Mouse (Mus musculus) intestine, embryonic 16.5 days (tissue): ENCODE measurements around the gene Gm9603. TPM values are rescaled to one million over a fixed set of nuclear protein-coding genes. Genes with fewer than 3 reads are reported as not detected.
"Not testable (repeated sequence)": the region's sequence is repeated elsewhere in the genome, so short reads cannot be mapped to it uniquely, and the experiment has no call there.

ENCODE experiments used
- ATAC-seq: fragments of 200-750 bp; cut with Nextera tagmentation; 2 replicates; pipeline ENCODE4 v1.8.0; 2017; ENCODE audit warnings: moderate TSS enrichment, moderate library complexity
- H3K27ac ChIP-seq: fragments of 300-500 bp; sonication (generic); 2 replicates; pipeline ENCODE4 v1.5.1; 2014; ENCODE audit warnings: mild to moderate bottlenecking, low read length
- H3K27me3 ChIP-seq: fragments of 300-500 bp; sonication (generic); replicated peaks from 2 replicates; pipeline ENCODE4 v1.6.1; 2014; ENCODE audit warnings: low read length, control low read depth, mixed read lengths; ENCODE audit not compliant: control insufficient read depth, insufficient read depth
- H3K36me3 ChIP-seq: fragments of 300-500 bp; sonication (generic); 2 replicates; pipeline ENCODE4 v1.6.1; 2014; ENCODE audit warnings: low read length, control low read depth; ENCODE audit not compliant: control insufficient read depth, insufficient read depth
- H3K4me1 ChIP-seq: fragments of 300-500 bp; sonication (generic); 2 replicates; pipeline ENCODE4 v1.6.1; 2014; ENCODE audit warnings: low read length, control low read depth, mixed read lengths; ENCODE audit not compliant: control insufficient read depth, insufficient read depth
- H3K4me2 ChIP-seq: fragments of 300-500 bp; sonication (generic); 2 replicates; pipeline ENCODE4 v1.6.1; 2014; ENCODE audit warnings: low read depth, low read length, control low read depth
- H3K4me3 ChIP-seq: fragments of 300-500 bp; sonication (generic); 2 replicates; pipeline ENCODE4 v1.5.1; 2014; ENCODE audit warnings: mild to moderate bottlenecking, low read length
- H3K9ac ChIP-seq: fragments of 300-500 bp; sonication (generic); 2 replicates; pipeline ENCODE4 v1.6.1; 2014; ENCODE audit warnings: low read depth, low read length
- H3K9me3 ChIP-seq: fragments of 300-500 bp; sonication (generic); 2 replicates; pipeline ENCODE4 v1.6.1; 2016; ENCODE audit warnings: low read length, control low read depth; ENCODE audit not compliant: control insufficient read depth
- WGBS: fragments of 180-500 bp; shearing (Covaris S2); extraction: QIAGEN DNeasy Blood & Tissue Kit; methylation state at CpG from one replicate; pipeline ENCODE4 v1.1.7; 2014; 5-methylcytosine and 5-hydroxymethylcytosine counted together
- polyA plus RNA-seq: library from polyadenylated mRNA; unstranded; fragments of >200 nt; fragmentation: Nextera tagmentation; extraction: Ambion mirVana; gene quantifications from 2 replicates; pipeline ENCODE4 v1.2.1, GENCODE M21; 2015

The Gm9603 gene
- polyA plus RNA-seq: not detected in 2 replicates

DNA sequence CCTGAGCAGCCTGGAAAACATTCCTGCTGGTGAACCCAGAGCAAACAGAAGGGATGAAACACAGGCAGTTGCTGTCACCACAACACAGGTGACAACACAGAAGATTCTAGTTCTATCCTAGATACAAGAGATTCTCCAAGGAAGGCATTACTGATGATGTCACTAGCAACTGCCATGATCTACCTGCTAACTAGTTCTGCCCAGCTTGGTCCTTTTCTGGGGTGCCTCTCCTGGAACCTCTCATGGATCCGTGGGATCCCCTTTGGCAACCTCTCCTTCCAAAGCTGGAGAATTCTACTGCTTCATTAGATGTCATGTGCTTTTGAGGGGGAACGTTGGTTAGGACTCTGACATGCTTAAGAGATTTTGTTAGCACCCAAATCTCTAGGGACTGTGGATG lies at the start of gene Gm9603:
Gene Gm9603, minus strand, starts transcription at position 101 of the 400 bp plus-strand sequence.
- H3K4me2 ChIP-seq, H3K9me3 ChIP-seq, ATAC-seq, H3K4me3 ChIP-seq, H3K27me3 ChIP-seq, H3K9ac ChIP-seq, H3K27ac ChIP-seq, H3K4me1 ChIP-seq, H3K36me3 ChIP-seq: not testable (repeated sequence)
- WGBS: no CpG with 5 or more reads among the region's 2 CpGs

DNA sequence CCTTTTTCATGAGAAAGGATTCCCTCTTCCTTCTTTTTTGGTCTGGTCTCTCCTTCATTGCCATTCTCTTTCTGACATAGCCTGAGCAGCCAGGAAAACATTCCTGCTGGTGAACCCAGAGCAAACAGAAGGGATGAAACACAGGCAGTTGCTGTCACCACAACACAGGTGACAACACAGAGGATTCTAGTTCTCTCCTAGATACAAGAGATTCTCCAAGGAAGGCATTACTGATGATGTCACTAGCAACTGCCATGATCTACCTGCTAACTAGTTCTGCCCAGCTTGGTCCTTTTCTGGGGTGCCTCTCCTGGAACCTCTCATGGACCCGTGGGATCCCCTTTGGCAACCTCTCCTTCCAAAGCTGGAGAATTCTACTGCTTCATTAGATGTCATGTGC lies 54.3 kb downstream of the Gm9603 start, which contains the start of gene Gm8265:
Gene Gm8265, minus strand, starts transcription at position 101 of the 400 bp plus-strand sequence.
- H3K9ac ChIP-seq, H3K9me3 ChIP-seq, H3K36me3 ChIP-seq, H3K4me3 ChIP-seq, H3K4me2 ChIP-seq, ATAC-seq, H3K27me3 ChIP-seq, H3K27ac ChIP-seq, H3K4me1 ChIP-seq: not testable (repeated sequence)
- no CpG with 5 or more reads among the region's 1 CpGs for WGBS

Other genes with a start within 250 kb of the Gm9603 start
- gene Gm3194, start 232.0 kb downstream of the Gm9603 start, polyA plus RNA-seq: 0.15 and 0.22 TPM in 2 replicates
- not detected in 2 replicates for gene Gm8246, start 209.6 kb downstream of the Gm9603 start, polyA plus RNA-seq
- gene Gm3187, start 203.2 kb downstream of the Gm9603 start, polyA plus RNA-seq: not detected in 2 replicates
- gene Gm3488, start 185.8 kb downstream of the Gm9603 start, polyA plus RNA-seq: 0.32 and 0.59 TPM in 2 replicates
- gene Gm3532, start 149.0 kb downstream of the Gm9603 start, polyA plus RNA-seq: not detected in 2 replicates
- gene Gm8265, start 54.4 kb downstream of the Gm9603 start, polyA plus RNA-seq: not detected in 2 replicates
- gene Gm3373, start 54.1 kb upstream of the Gm9603 start, polyA plus RNA-seq: 0.11 TPM in 1 of 2 replicates, not detected in the other
- gene Gm3383, start 120.5 kb upstream of the Gm9603 start, polyA plus RNA-seq: 0.29 and 0.34 TPM in 2 replicates
- gene Gm3424, start 142.9 kb upstream of the Gm9603 start, polyA plus RNA-seq: not detected in 2 replicates
- gene Gm8237, start 192.9 kb upstream of the Gm9603 start, polyA plus RNA-seq: 0.11 TPM in 1 of 2 replicates, not detected in the other